Mouse (Mus musculus): ENCODE results near the gene Vegfa. TPM values are rescaled to one million over a fixed set of nuclear protein-coding genes. Genes with fewer than 3 reads are reported as not detected.
"Not testable (repeated sequence)": the region's sequence is repeated elsewhere in the genome, so short reads cannot be mapped to it uniquely, and the experiment has no call there.

Vegfa gene
- polyA plus RNA-seq, 1 experiment: 52.5 TPM

DNA sequence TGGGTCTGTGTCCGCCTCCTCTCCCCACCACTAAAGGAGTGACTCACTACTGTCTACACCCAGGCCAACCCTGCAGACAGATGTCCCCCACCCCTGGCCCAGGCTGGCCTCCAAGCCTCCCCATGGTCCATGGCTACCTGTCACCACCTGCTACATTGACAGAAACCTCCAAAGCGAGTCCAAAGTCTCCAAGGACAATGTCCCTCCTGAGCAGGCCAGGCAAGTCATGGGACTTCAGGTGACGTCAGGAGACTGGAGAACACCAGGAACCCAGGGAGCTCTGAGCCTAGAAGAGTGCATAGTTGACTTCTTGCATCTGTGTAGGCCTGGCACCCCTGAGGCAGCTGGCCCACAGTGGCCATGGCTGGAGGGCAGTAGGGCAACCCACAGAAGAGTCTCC, 45.3 kb downstream of the Vegfa start:
- Histone ChIP-seq H3ac (ENCODE audit: control insufficient read depth, insufficient read length, low read depth) (no peak overlapping the region), H3K4me3 (ENCODE audit: insufficient read depth, poor library complexity, severe bottlenecking) (no peak overlapping the region), H3K79me3 (ENCODE audit: low read depth) (no peaks in the 10 kb centered on the region), H3K27me3 (ENCODE audit: control insufficient read depth, insufficient read depth, insufficient read length) (no peaks in the 10 kb centered on the region), H3K36me3 (ENCODE audit: control insufficient read depth, insufficient read depth) (no peaks in the 10 kb centered on the region), H3K79me2 (ENCODE audit: control insufficient read depth, insufficient read depth) (no peaks in the 10 kb centered on the region)
- TF ChIP-seq USF1 (IDR thresholded peaks at IDR 0.05; ENCODE audit: low read depth) (no peak), MYOD1 (IDR thresholded peaks at IDR 0.05; ENCODE audit: control insufficient read depth, insufficient read length, low read depth) (no peak), CEBPB (IDR thresholded peaks at IDR 0.05; ENCODE audit: low read depth) (no peak), MYOG (IDR thresholded peaks at IDR 0.05; ENCODE audit: control insufficient read depth, extremely low read depth, insufficient read length) (no peak), FOSL1 (IDR thresholded peaks at IDR 0.05; ENCODE audit: insufficient read depth, low read length, poor library complexity, severe bottlenecking) (no peak), MAX (IDR thresholded peaks at IDR 0.05) (no peak), CTCF (IDR thresholded peaks at IDR 0.05; ENCODE audit: control insufficient read depth, insufficient read depth, insufficient read length) (no peak)

DNA sequence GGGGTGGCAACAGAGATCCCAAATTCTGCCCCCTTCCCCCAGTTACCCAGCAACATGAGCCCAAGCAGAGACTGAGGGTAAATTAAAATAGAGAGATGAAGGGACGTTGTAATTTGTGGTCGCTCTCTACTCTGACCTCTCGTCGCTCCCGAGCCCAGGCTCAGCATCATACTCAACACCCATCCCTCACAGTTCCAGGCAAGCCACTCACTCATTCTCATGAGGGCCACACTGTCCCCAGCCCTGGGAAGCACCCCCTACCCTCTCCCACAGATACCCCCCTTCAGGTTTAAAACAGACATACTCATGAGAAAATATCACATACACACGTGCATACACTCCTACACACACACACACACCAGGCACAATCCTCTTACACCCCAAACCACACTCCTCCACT, 45.8 kb downstream of the Vegfa start:
- H3K79me2 ChIP-seq (ENCODE audit: control insufficient read depth, insufficient read depth): no peaks in the 10 kb centered on the region
- H3K79me3 ChIP-seq (ENCODE audit: low read depth): no peaks in the 10 kb centered on the region
- H3K27me3 ChIP-seq (ENCODE audit: control insufficient read depth, insufficient read depth, insufficient read length): no peaks in the 10 kb centered on the region
- no peak for TF ChIP-seq USF1 (IDR thresholded peaks at IDR 0.05; ENCODE audit: low read depth)
- TF ChIP-seq MYOG (IDR thresholded peaks at IDR 0.05; ENCODE audit: control insufficient read depth, extremely low read depth, insufficient read length): no peak
- no peak for TF ChIP-seq CEBPB (IDR thresholded peaks at IDR 0.05; ENCODE audit: low read depth)
- no peak for TF ChIP-seq FOSL1 (IDR thresholded peaks at IDR 0.05; ENCODE audit: insufficient read depth, low read length, poor library complexity, severe bottlenecking)
- no peak for TF ChIP-seq MYOD1 (IDR thresholded peaks at IDR 0.05; ENCODE audit: control insufficient read depth, insufficient read length, low read depth)
- no peak for TF ChIP-seq MAX (IDR thresholded peaks at IDR 0.05)
- no peak for TF ChIP-seq CTCF (IDR thresholded peaks at IDR 0.05; ENCODE audit: control insufficient read depth, insufficient read depth, insufficient read length)
- no peak overlapping the region for H3K4me3 ChIP-seq (ENCODE audit: insufficient read depth, poor library complexity, severe bottlenecking)
- H3ac ChIP-seq (ENCODE audit: control insufficient read depth, insufficient read length, low read depth): no peak overlapping the region
- no peaks in the 10 kb centered on the region for H3K36me3 ChIP-seq (ENCODE audit: control insufficient read depth, insufficient read depth)

DNA sequence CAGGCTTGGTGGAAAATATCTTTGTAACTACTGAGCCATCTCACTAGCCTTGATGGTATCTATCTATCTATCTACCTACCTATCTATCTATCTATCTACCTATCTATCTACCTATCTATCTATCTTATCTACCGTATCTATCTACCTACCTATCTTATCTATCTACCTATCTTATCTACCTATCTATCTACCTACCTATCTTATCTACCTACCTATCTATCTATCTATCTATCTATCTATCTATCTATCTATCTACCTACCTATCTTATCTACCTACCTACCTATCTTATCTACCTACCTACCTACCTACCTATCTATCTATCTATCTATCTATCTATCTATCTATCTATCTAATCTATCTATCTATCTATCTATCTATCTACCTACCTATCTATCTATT, 49.0 kb downstream of the Vegfa start:
- H3K79me3 ChIP-seq (ENCODE audit: low read depth); H3K79me2 ChIP-seq (ENCODE audit: control insufficient read depth, insufficient read depth); H3ac ChIP-seq (ENCODE audit: control insufficient read depth, insufficient read length, low read depth); H3K4me3 ChIP-seq (ENCODE audit: insufficient read depth, poor library complexity, severe bottlenecking); H3K27me3 ChIP-seq (ENCODE audit: control insufficient read depth, insufficient read depth, insufficient read length); H3K36me3 ChIP-seq (ENCODE audit: control insufficient read depth, insufficient read depth): not testable (repeated sequence)

DNA sequence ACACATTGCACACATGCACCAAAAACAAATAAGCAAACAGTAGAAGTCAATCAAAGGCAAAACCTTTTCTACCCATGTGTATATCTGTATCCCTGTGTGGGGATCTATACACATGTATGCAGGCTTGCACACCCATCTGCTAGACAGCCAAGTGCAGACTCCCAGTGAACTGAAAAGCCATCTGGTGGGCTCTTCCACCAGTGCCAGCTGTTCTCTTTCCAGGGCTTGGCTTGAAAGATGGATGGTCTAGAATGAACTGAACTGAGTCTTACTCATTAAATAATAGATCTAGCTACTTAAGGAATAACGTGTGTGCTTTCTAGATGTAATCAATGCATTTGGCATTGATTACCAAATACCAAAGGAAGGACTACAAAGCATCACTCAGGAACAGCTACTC, 50.3 kb downstream of the Vegfa start:
- TF ChIP-seq USF1 (IDR thresholded peaks at IDR 0.05; ENCODE audit: low read depth) (no peak), FOSL1 (IDR thresholded peaks at IDR 0.05; ENCODE audit: insufficient read depth, low read length, poor library complexity, severe bottlenecking) (no peak), MYOG (IDR thresholded peaks at IDR 0.05; ENCODE audit: control insufficient read depth, extremely low read depth, insufficient read length) (no peak), CEBPB (IDR thresholded peaks at IDR 0.05; ENCODE audit: low read depth) (no peak), MAX (IDR thresholded peaks at IDR 0.05) (no peak), MYOD1 (IDR thresholded peaks at IDR 0.05; ENCODE audit: control insufficient read depth, insufficient read length, low read depth) (no peak), CTCF (IDR thresholded peaks at IDR 0.05; ENCODE audit: control insufficient read depth, insufficient read depth, insufficient read length) (no peak)
- no peaks in the 10 kb centered on the region for H3K79me2 ChIP-seq (ENCODE audit: control insufficient read depth, insufficient read depth)
- no peak overlapping the region for H3ac ChIP-seq (ENCODE audit: control insufficient read depth, insufficient read length, low read depth)
- H3K4me3 ChIP-seq (ENCODE audit: insufficient read depth, poor library complexity, severe bottlenecking): no peak overlapping the region
- H3K36me3 ChIP-seq (ENCODE audit: control insufficient read depth, insufficient read depth): no peaks in the 10 kb centered on the region
- no peaks in the 10 kb centered on the region for H3K79me3 ChIP-seq (ENCODE audit: low read depth)
- H3K27me3 ChIP-seq (ENCODE audit: control insufficient read depth, insufficient read depth, insufficient read length): no peaks in the 10 kb centered on the region

DNA sequence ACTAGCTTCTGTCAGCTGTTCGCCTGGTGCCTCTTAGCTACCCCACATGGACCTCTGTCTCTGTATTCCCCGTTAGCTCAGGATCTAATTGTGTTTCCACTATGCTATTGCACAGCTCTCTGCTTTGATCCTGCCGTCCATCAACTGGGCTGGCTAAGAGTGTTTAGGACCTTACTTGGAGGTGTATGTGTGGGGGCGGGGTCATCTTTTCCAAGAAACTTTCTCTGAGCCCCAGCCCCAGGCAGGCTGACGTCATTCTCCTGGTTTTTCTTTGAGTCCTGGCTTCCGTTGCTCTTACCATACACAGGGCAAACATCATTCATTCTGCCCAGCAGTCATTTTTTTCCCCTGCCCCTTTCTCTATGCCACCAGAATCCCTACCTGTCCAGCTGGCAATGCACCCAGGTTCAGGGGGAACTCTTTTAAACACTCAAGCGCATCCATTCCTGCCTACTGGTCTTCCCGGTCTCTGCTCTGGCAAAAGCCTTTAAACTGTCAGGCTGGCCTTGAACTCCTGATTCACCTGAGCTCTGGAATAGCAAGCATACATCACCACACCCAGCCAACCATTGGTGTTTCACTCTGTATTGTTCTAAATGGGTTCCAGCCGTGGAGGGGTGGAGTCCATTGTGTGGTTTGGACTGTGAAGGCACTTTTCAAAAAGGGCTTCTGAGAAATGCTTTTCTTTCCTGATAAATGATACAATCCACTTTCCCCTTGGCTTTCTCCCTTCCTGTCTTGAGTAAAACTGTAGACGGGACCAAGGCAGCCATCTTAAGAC, 53.0 kb downstream of the Vegfa start:
- H3K4me3 ChIP-seq (ENCODE audit: insufficient read depth, poor library complexity, severe bottlenecking): no peak overlapping the region
- H3K27me3 ChIP-seq (ENCODE audit: control insufficient read depth, insufficient read depth, insufficient read length): no peaks in the 10 kb centered on the region
- H3K79me3 ChIP-seq (ENCODE audit: low read depth): no peaks in the 10 kb centered on the region
- H3ac ChIP-seq (ENCODE audit: control insufficient read depth, insufficient read length, low read depth): no peak overlapping the region
- H3K36me3 ChIP-seq (ENCODE audit: control insufficient read depth, insufficient read depth): no peaks in the 10 kb centered on the region
- H3K79me2 ChIP-seq (ENCODE audit: control insufficient read depth, insufficient read depth): no peaks in the 10 kb centered on the region
- TF ChIP-seq CEBPB (IDR thresholded peaks at IDR 0.05; ENCODE audit: low read depth): no peak
- TF ChIP-seq MYOD1 (IDR thresholded peaks at IDR 0.05; ENCODE audit: control insufficient read depth, insufficient read length, low read depth): no peak
- TF ChIP-seq MYOG (IDR thresholded peaks at IDR 0.05; ENCODE audit: control insufficient read depth, extremely low read depth, insufficient read length): no peak
- no peak for TF ChIP-seq FOSL1 (IDR thresholded peaks at IDR 0.05; ENCODE audit: insufficient read depth, low read length, poor library complexity, severe bottlenecking)
- no peak for TF ChIP-seq MAX (IDR thresholded peaks at IDR 0.05)
- no peak for TF ChIP-seq CTCF (IDR thresholded peaks at IDR 0.05; ENCODE audit: control insufficient read depth, insufficient read depth, insufficient read length)
- TF ChIP-seq USF1 (IDR thresholded peaks at IDR 0.05; ENCODE audit: low read depth): no peak

DNA sequence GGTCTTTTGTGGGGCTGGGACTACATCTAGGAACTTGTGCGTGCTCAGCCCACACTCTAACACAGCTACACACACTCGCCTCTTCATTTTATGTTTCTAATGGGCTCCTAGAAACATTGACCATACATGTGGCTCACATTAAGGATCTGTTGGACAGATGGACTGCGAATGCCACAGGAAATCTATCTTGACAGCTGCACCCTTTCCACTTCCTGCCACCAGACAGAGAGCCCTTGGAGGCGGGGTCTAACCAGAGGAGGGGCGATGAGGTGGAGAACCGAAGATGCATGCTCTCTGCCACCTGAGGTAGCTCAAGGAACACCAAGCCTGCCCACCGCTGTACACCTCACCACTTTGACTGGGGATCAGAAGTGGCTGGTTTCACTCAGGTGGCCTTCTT, 57.7 kb downstream of the Vegfa start:
- Histone ChIP-seq H3K36me3 (ENCODE audit: control insufficient read depth, insufficient read depth) (no peaks in the 10 kb centered on the region), H3K79me2 (ENCODE audit: control insufficient read depth, insufficient read depth) (no peaks in the 10 kb centered on the region), H3K79me3 (ENCODE audit: low read depth) (no peaks in the 10 kb centered on the region), H3ac (ENCODE audit: control insufficient read depth, insufficient read length, low read depth) (no peak overlapping the region), H3K27me3 (ENCODE audit: control insufficient read depth, insufficient read depth, insufficient read length) (no peaks in the 10 kb centered on the region), H3K4me3 (ENCODE audit: insufficient read depth, poor library complexity, severe bottlenecking) (no peak overlapping the region)
- TF ChIP-seq USF1 (IDR thresholded peaks at IDR 0.05; ENCODE audit: low read depth): no peak
- peak; percentile 53 for TF ChIP-seq MYOD1 (IDR thresholded peaks at IDR 0.05; ENCODE audit: control insufficient read depth, insufficient read length, low read depth)
